ENCODE assay signal across 38 mouse cellular contexts in the genomic region with DNA sequence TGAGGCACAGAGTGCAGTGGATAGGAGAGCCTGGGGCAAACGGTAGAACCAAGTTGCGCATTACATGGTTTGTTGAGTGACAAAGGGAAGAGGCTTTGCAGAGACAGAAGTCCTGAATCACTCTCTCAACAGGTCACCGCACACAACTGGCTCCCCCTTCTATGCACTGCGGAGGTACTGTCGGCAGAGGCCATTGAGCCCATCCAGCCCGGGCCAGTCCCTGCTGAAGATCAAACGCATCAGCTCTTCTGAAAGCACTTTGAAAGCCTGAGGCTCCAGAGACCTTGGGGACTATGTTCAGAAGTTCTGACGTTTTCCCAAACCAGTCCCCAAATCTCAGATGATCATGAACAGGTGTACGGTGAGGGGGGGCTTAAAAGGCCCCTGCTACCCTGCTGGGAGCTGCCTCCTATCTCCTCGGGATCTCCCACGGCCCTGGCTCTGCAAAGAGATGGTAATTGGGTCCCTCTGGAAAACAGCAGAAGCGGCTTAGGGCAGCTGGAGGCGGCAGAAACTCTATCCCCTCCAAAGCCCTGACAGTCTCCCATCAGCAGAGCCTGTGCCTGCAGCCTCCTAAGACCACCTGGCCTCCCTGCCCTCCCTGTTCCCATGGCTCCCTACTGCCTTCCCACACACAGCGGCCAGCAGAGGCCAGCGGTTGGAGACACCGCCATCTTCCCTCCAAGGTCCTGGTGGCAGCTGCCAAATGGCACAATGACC. TPM values are rescaled to one million over a fixed set of nuclear protein-coding genes. Genes with fewer than 3 reads are reported as not detected.
DNase-seq lines count a peak whose midpoint lies in the region; ATAC-seq lines count a peak whose summit lies in the region.
"Had no signal": no experiment of that assay in that cellular context is flagged by ENCODE, and none has a peak within 500 bp of the region (broad histone marks: within the 10 kb centered on the region; RNA-seq: fewer than 3 reads in every experiment).

No protein-coding gene starts in this region.

- no peak overlapping the region for H3K9ac ChIP-seq in heart, embryonic 11.5 days (ENCODE audit: low read depth, low read length)
- H3K9ac ChIP-seq in limb, embryonic 13.5 days: no peak overlapping the region
- H3K9ac ChIP-seq in embryonic facial prominence, embryonic 15.5 days: no peak overlapping the region
- H3K9ac ChIP-seq in intestine, embryonic 16.5 days (ENCODE audit: low read depth, low read length): no peak overlapping the region
- H3K9ac ChIP-seq: heart, embryonic 12.5 days; intestine, embryonic 15.5 days; limb, embryonic 12.5 days; liver, postnatal 0 days; neural tube, embryonic 13.5 days had no signal

- no peak overlapping the region for H3K4me2 ChIP-seq in heart, embryonic 11.5 days
- no peak overlapping the region for H3K4me2 ChIP-seq in limb, embryonic 13.5 days (replicated peaks)
- H3K4me2 ChIP-seq in embryonic facial prominence, embryonic 15.5 days (replicated peaks): no peak overlapping the region
- H3K4me2 ChIP-seq in intestine, embryonic 16.5 days (ENCODE audit: low read depth, low read length): no peak overlapping the region
- H3K4me2 ChIP-seq: heart, embryonic 12.5 days; intestine, embryonic 15.5 days; limb, embryonic 12.5 days; liver, embryonic 11.5 days; neural tube, embryonic 13.5 days had no signal

- no peak overlapping the region for H3K27ac ChIP-seq in heart, embryonic 11.5 days (ENCODE audit: low read depth, low read length)
- no peak overlapping the region for H3K27ac ChIP-seq in limb, embryonic 13.5 days
- H3K27ac ChIP-seq in limb, embryonic 10.5 days: no peak overlapping the region
- H3K27ac ChIP-seq in embryonic facial prominence, embryonic 10.5 days (replicated peaks): no peak overlapping the region
- H3K27ac ChIP-seq in embryonic facial prominence, embryonic 15.5 days (replicated peaks): no peak overlapping the region
- no peak overlapping the region for H3K27ac ChIP-seq in intestine, embryonic 16.5 days (ENCODE audit: low read length)
- H3K27ac ChIP-seq: hindbrain, postnatal 0 days; intestine, embryonic 15.5 days; kidney, postnatal 0 days; limb, embryonic 12.5 days; neural tube, embryonic 13.5 days; stomach, postnatal 0 days had no signal

- intact Hi-C loops in heart, postnatal 25 days (cut with DNase I): loop anchor here (10.0 kb wide), 1 partner anchor 321 kb away; no protein-coding TSS in a partner anchor
- intact Hi-C loops in left cerebral cortex, postnatal 25 days (cut with DNase I): no loop called here

- 19% methylated on average over 16 of the region's 16 CpGs for WGBS in heart, embryonic 11.5 days (ENCODE audit: insufficient replicate concordance)
- WGBS in limb, embryonic 13.5 days: 17% methylated on average over 16 of the region's 16 CpGs
- 19% methylated on average over 16 of the region's 16 CpGs for WGBS in limb, embryonic 10.5 days
- 13% methylated on average over 16 of the region's 16 CpGs for WGBS in embryonic facial prominence, embryonic 10.5 days
- 12% methylated on average over 16 of the region's 16 CpGs for WGBS in embryonic facial prominence, embryonic 15.5 days
- 26% methylated on average over 16 of the region's 16 CpGs for WGBS in intestine, embryonic 16.5 days

- ATAC-seq in heart, embryonic 11.5 days (replicated peaks; ENCODE audit: insufficient number of reproducible peaks, low FRiP score, low TSS enrichment): peak; percentile 31; the same call in 1 of the 2 replicates
- ATAC-seq in limb, embryonic 13.5 days (ENCODE audit: low FRiP score, low read depth): peak; percentile 61; the same call in 1 of the 2 replicates
- peak; percentile 73 for ATAC-seq in embryonic facial prominence, embryonic 15.5 days (ENCODE audit: insufficient number of reproducible peaks, low FRiP score, low TSS enrichment, low read depth)
- ATAC-seq in intestine, embryonic 16.5 days: no peak
- ATAC-seq: forebrain, embryonic 14.5 days; hindbrain, postnatal 0 days; intestine, embryonic 15.5 days; liver, postnatal 0 days; Patski had no signal

- no peaks in the 10 kb centered on the region for H3K9me3 ChIP-seq in heart, embryonic 11.5 days (replicated peaks; ENCODE audit: control insufficient read depth, low read length)
- H3K9me3 ChIP-seq in limb, embryonic 13.5 days: no peaks in the 10 kb centered on the region
- H3K9me3 ChIP-seq in limb, embryonic 10.5 days (replicated peaks): no peaks in the 10 kb centered on the region
- H3K9me3 ChIP-seq in embryonic facial prominence, embryonic 10.5 days: no peaks in the 10 kb centered on the region
- H3K9me3 ChIP-seq in embryonic facial prominence, embryonic 15.5 days (replicated peaks): no peaks in the 10 kb centered on the region
- no peaks in the 10 kb centered on the region for H3K9me3 ChIP-seq in intestine, embryonic 16.5 days (ENCODE audit: control insufficient read depth, low read length)
- H3K9me3 ChIP-seq: heart, embryonic 12.5 days; intestine, embryonic 15.5 days; limb, embryonic 12.5 days; neural tube, embryonic 13.5 days had no signal

- H3K27me3 ChIP-seq in heart, embryonic 11.5 days (ENCODE audit: control insufficient read depth, insufficient read depth, low read length): 0 out of 2 replicates have a peak, but pooled peaks cover 4% of the 10 kb centered on the region
- H3K27me3 ChIP-seq in limb, embryonic 13.5 days: peaks cover 20% of the 10 kb centered on the region
- peaks cover 24% of the 10 kb centered on the region for H3K27me3 ChIP-seq in limb, embryonic 10.5 days (ENCODE audit: low read depth, poor library complexity, severe bottlenecking)
- peaks cover 31% of the 10 kb centered on the region for H3K27me3 ChIP-seq in embryonic facial prominence, embryonic 10.5 days (replicated peaks; ENCODE audit: low read depth, poor library complexity, severe bottlenecking)
- 0 out of 2 replicates have a peak, but pooled peaks cover 3% of the 10 kb centered on the region for H3K27me3 ChIP-seq in embryonic facial prominence, embryonic 15.5 days
- H3K27me3 ChIP-seq in intestine, embryonic 16.5 days (replicated peaks; ENCODE audit: control insufficient read depth, insufficient read depth, low read length): peaks cover 2% of the 10 kb centered on the region; the same call in 1 of the 2 replicates

- no peak overlapping the region for H3K4me3 ChIP-seq in heart, embryonic 11.5 days (ENCODE audit: low read depth, low read length)
- no peak overlapping the region for H3K4me3 ChIP-seq in limb, embryonic 13.5 days
- no peak overlapping the region for H3K4me3 ChIP-seq in limb, embryonic 10.5 days
- H3K4me3 ChIP-seq in embryonic facial prominence, embryonic 10.5 days: no peak overlapping the region
- H3K4me3 ChIP-seq in embryonic facial prominence, embryonic 15.5 days (replicated peaks): no peak overlapping the region
- no peak overlapping the region for H3K4me3 ChIP-seq in intestine, embryonic 16.5 days (ENCODE audit: low read length)
- H3K4me3 ChIP-seq: heart, embryonic 12.5 days; intestine, embryonic 15.5 days; limb, embryonic 12.5 days; neural tube, embryonic 13.5 days had no signal

- H3K36me3 ChIP-seq in heart, embryonic 11.5 days (ENCODE audit: control insufficient read depth, insufficient read depth, low read length): no peaks in the 10 kb centered on the region
- no peaks in the 10 kb centered on the region for H3K36me3 ChIP-seq in limb, embryonic 13.5 days
- no peaks in the 10 kb centered on the region for H3K36me3 ChIP-seq in limb, embryonic 10.5 days
- no peaks in the 10 kb centered on the region for H3K36me3 ChIP-seq in embryonic facial prominence, embryonic 10.5 days (replicated peaks)
- no peaks in the 10 kb centered on the region for H3K36me3 ChIP-seq in embryonic facial prominence, embryonic 15.5 days
- no peaks in the 10 kb centered on the region for H3K36me3 ChIP-seq in intestine, embryonic 16.5 days (ENCODE audit: control insufficient read depth, insufficient read depth, low read length)
- H3K36me3 ChIP-seq: heart, embryonic 12.5 days; intestine, embryonic 15.5 days; limb, embryonic 12.5 days; neural tube, embryonic 13.5 days had no signal

- DNase-seq in heart, postnatal 25 days (ENCODE audit: low spot score): no peak
- no peak for DNase-seq in limb, embryonic 10.5 days (ENCODE audit: low spot score)
- DNase-seq in embryonic facial prominence, embryonic 10.5 days (ENCODE audit: low spot score): peak; percentile 52
- no peak for DNase-seq in left cerebral cortex, postnatal 25 days (ENCODE audit: low spot score in 2 of 2)
- DNase-seq: adrenal gland, postnatal 14 days; cerebellum, adult 18-20 months; cerebellum, postnatal 14 days; gastrocnemius, postnatal 14 days; heart, postnatal 14 days; layer of hippocampus, postnatal 36 days; liver, postnatal 0 days; lung, postnatal 36 days; right cerebral cortex, postnatal 4 days; thymus, postnatal 4 days had no signal

- 0 out of 2 replicates have a peak, but pooled peaks cover 3% of the 10 kb centered on the region for H3K4me1 ChIP-seq in heart, embryonic 11.5 days (ENCODE audit: control insufficient read depth, insufficient read depth, low read length)
- no peaks in the 10 kb centered on the region for H3K4me1 ChIP-seq in limb, embryonic 13.5 days
- peaks cover 4% of the 10 kb centered on the region; the same call in 1 of the 2 replicates for H3K4me1 ChIP-seq in limb, embryonic 10.5 days
- H3K4me1 ChIP-seq in embryonic facial prominence, embryonic 10.5 days: peaks cover 40% of the 10 kb centered on the region
- no peaks in the 10 kb centered on the region for H3K4me1 ChIP-seq in embryonic facial prominence, embryonic 15.5 days
- no peaks in the 10 kb centered on the region for H3K4me1 ChIP-seq in intestine, embryonic 16.5 days (ENCODE audit: control insufficient read depth, insufficient read depth, low read length)
- H3K4me1 ChIP-seq: heart, embryonic 12.5 days; intestine, embryonic 15.5 days; limb, embryonic 12.5 days; neural tube, embryonic 13.5 days had no signal

RNA-seq across cellular contexts. Expression of a gene that starts 19.7 kb away (rescaled TPM):
- not detected in 2 replicates for polyA plus RNA-seq in heart, embryonic 11.5 days (2014; fragmentation: Nextera tagmentation; extraction: Ambion mirVana)
- not detected for total RNA-seq in heart, postnatal 25 days (2021)
- polyA plus RNA-seq in limb, embryonic 13.5 days (2015; fragmentation: Nextera tagmentation; extraction: Ambion mirVana): not detected in 2 replicates
- not detected in 2 replicates for polyA plus RNA-seq in limb, embryonic 10.5 days (2016; fragmentation: Nextera tagmentation; extraction: Ambion mirVana)
- 1.9 and 2.4 TPM in 2 replicates for polyA plus RNA-seq in embryonic facial prominence, embryonic 10.5 days (2016; fragmentation: Nextera tagmentation; extraction: Ambion mirVana)
- polyA plus RNA-seq in embryonic facial prominence, embryonic 15.5 days (2015; fragmentation: Nextera tagmentation; extraction: Ambion mirVana): 1.2 and 2.0 TPM in 2 replicates
- total RNA-seq in left cerebral cortex, postnatal 25 days (2021): under 1 TPM; 0.80 to 0.94 TPM
- polyA plus RNA-seq in intestine, embryonic 16.5 days (2015; fragmentation: Nextera tagmentation; extraction: Ambion mirVana): not detected in 2 replicates
- total RNA-seq: adrenal gland, postnatal 14 days; gastrocnemius, postnatal 14 days; granulocyte monocyte progenitor cell, adult 5-6 weeks; heart, postnatal 14 days; megakaryocyte, adult 5-6 weeks; MEL had no signal
- polyA plus RNA-seq: heart, embryonic 12.5 days; intestine, embryonic 15.5 days; kidney, postnatal 0 days; large intestine, adult 2 months; liver, embryonic 11.5 days; liver, postnatal 0 days; lung, embryonic 16.5 days; spleen, adult 2 months; stomach, postnatal 0 days; thymus, postnatal 0 days had no signal

RNA-seq across cellular contexts. Expression of a gene that starts 32.4 kb away (rescaled TPM):
- not detected in 2 replicates for polyA plus RNA-seq in heart, embryonic 11.5 days (2014; fragmentation: Nextera tagmentation; extraction: Ambion mirVana)
- total RNA-seq in heart, postnatal 25 days (2021): not detected
- polyA plus RNA-seq in limb, embryonic 13.5 days (2015; fragmentation: Nextera tagmentation; extraction: Ambion mirVana): not detected in 2 replicates
- not detected in 2 replicates for polyA plus RNA-seq in limb, embryonic 10.5 days (2016; fragmentation: Nextera tagmentation; extraction: Ambion mirVana)
- polyA plus RNA-seq in embryonic facial prominence, embryonic 10.5 days (2016; fragmentation: Nextera tagmentation; extraction: Ambion mirVana): not detected in 2 replicates
- polyA plus RNA-seq in embryonic facial prominence, embryonic 15.5 days (2015; fragmentation: Nextera tagmentation; extraction: Ambion mirVana): not detected in 2 replicates
- not detected for total RNA-seq in left cerebral cortex, postnatal 25 days (2021)
- polyA plus RNA-seq in intestine, embryonic 16.5 days (2015; fragmentation: Nextera tagmentation; extraction: Ambion mirVana): not detected in 2 replicates
- total RNA-seq: adrenal gland, postnatal 14 days; gastrocnemius, postnatal 14 days; granulocyte monocyte progenitor cell, adult 5-6 weeks; heart, postnatal 14 days; hindbrain, postnatal 0 days; layer of hippocampus, postnatal 36 days; left cerebral cortex, postnatal 10 days; MEL had no signal
- polyA plus RNA-seq: cortical plate, adult 2 months; forebrain, embryonic 14.5 days; heart, embryonic 12.5 days; hindbrain, embryonic 11.5 days; hindbrain, postnatal 0 days; intestine, embryonic 15.5 days; kidney, postnatal 0 days; large intestine, adult 2 months; limb, embryonic 12.5 days; liver, embryonic 11.5 days; liver, postnatal 0 days; lung, embryonic 16.5 days; neural tube, embryonic 13.5 days; Patski; spleen, adult 2 months; stomach, postnatal 0 days; thymus, postnatal 0 days had no signal

RNA-seq across cellular contexts. Expression of a gene that starts 50.8 kb away (rescaled TPM):
- polyA plus RNA-seq in heart, embryonic 11.5 days (2014; fragmentation: Nextera tagmentation; extraction: Ambion mirVana): 36.8 and 38.3 TPM in 2 replicates
- total RNA-seq in heart, postnatal 25 days (2021): 1 to 10 TPM; 5.5 to 6.8 TPM
- polyA plus RNA-seq in limb, embryonic 13.5 days (2015; fragmentation: Nextera tagmentation; extraction: Ambion mirVana): 44.2 and 44.4 TPM in 2 replicates
- polyA plus RNA-seq in limb, embryonic 10.5 days (2016; fragmentation: Nextera tagmentation; extraction: Ambion mirVana): 54.4 and 57.3 TPM in 2 replicates
- polyA plus RNA-seq in embryonic facial prominence, embryonic 10.5 days (2016; fragmentation: Nextera tagmentation; extraction: Ambion mirVana): 58.1 and 61.8 TPM in 2 replicates
- 39.7 and 47.6 TPM in 2 replicates for polyA plus RNA-seq in embryonic facial prominence, embryonic 15.5 days (2015; fragmentation: Nextera tagmentation; extraction: Ambion mirVana)
- total RNA-seq in left cerebral cortex, postnatal 25 days (2021): 10 to 100 TPM; 34.1 to 35.5 TPM
- 34.5 and 36.9 TPM in 2 replicates for polyA plus RNA-seq in intestine, embryonic 16.5 days (2015; fragmentation: Nextera tagmentation; extraction: Ambion mirVana)
